Mouse (Mus musculus) stomach, embryonic 16.5 days (tissue): ENCODE results near the gene Lonrf2. TPM values are rescaled to one million over a fixed set of nuclear protein-coding genes. Genes with fewer than 3 reads are reported as not detected.

Experiments used
- ATAC-seq: fragments of 200-750 bp; cut with Nextera tagmentation; 2 replicates; pipeline ENCODE4 v1.8.0; 2017; ENCODE audit warnings: moderate number of reproducible peaks, moderate TSS enrichment; ENCODE audit not compliant: insufficient read depth, low FRiP score
- H3K27ac ChIP-seq: fragments of 300-500 bp; sonication (generic); 2 replicates; pipeline ENCODE4 v1.5.1; 2014; ENCODE audit warnings: low read length
- H3K27me3 ChIP-seq: fragments of 300-500 bp; sonication (generic); 2 replicates; pipeline ENCODE4 v1.6.1; 2014; ENCODE audit warnings: low read length, control low read depth, mixed read lengths; ENCODE audit not compliant: control insufficient read depth, insufficient read depth
- H3K36me3 ChIP-seq: fragments of 300-500 bp; sonication (generic); 2 replicates; pipeline ENCODE4 v1.6.1; 2014; ENCODE audit warnings: low read length; ENCODE audit not compliant: control insufficient read depth, insufficient read depth
- H3K4me1 ChIP-seq: fragments of 300-500 bp; sonication (generic); 2 replicates; pipeline ENCODE4 v1.6.1; 2014; ENCODE audit warnings: low read length, control low read depth, mixed read lengths; ENCODE audit not compliant: control insufficient read depth, insufficient read depth
- H3K4me2 ChIP-seq: fragments of 300-500 bp; sonication (generic); 2 replicates; pipeline ENCODE4 v1.6.1; 2014; ENCODE audit warnings: low read depth, low read length, mixed read lengths
- H3K4me3 ChIP-seq: fragments of 300-500 bp; sonication (generic); replicated peaks from 2 replicates; pipeline ENCODE4 v1.5.1; 2014; ENCODE audit warnings: mild to moderate bottlenecking, low read length
- H3K9ac ChIP-seq: fragments of 300-500 bp; sonication (generic); 2 replicates; pipeline ENCODE4 v1.6.1; 2014; ENCODE audit warnings: low read length
- H3K9me3 ChIP-seq: fragments of 300-500 bp; sonication (generic); replicated peaks from 2 replicates; pipeline ENCODE4 v1.6.1; 2016; ENCODE audit warnings: low read length, control low read depth; ENCODE audit not compliant: control insufficient read depth
- whole genome bisulfite sequencing: fragments of 180-500 bp; shearing (Covaris S2); extraction: QIAGEN DNeasy Blood & Tissue Kit; methylation state at CpG from one replicate; pipeline ENCODE4 v1.1.7; 2014; 5-methylcytosine and 5-hydroxymethylcytosine counted together
- polyA plus RNA-seq: library from polyadenylated mRNA; unstranded; fragments of >200 nt; fragmentation: Nextera tagmentation; extraction: Ambion mirVana; gene quantifications from 2 replicates; pipeline ENCODE4 v1.2.1, GENCODE M21; 2015

Lonrf2 gene
- polyA plus RNA-seq, 1 experiment from 2014 or later: 0.76 TPM

DNA sequence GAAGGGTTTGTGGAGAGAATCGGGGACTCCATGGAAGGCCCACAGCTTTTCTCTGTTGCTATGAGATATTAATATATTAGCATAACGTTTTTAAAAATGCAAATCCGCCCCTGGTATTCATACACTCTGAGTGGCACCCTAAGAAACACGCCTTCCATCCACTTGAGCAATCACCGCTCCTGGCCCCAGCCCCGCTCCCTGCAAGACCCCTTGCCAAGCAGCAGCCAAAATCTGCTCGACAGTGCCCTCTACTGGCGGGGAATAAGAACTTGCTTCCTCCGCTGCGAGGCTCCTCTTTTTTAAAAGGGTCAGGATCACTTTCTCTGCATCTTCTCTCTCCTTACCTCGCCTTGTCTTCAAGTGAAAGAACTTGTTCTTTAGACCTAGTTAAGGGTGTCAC lies 68.7 kb downstream of the Lonrf2 start:
- Histone ChIP-seq H3K4me2 (peak overlapping the region; percentile 44), H3K9ac (no peak overlapping the region), H3K36me3 (no peaks in the 10 kb centered on the region), H3K4me1 (0 out of 2 replicates have a peak, but pooled peaks cover 7% of the 10 kb centered on the region), H3K27ac (peak overlapping the region; percentile 71; the same call in 1 of the 2 replicates), H3K9me3 (no peaks in the 10 kb centered on the region), H3K27me3 (no peaks in the 10 kb centered on the region), H3K4me3 (peak overlapping the region; percentile 32)
- ATAC-seq: no peak
- WGBS: 10% methylated on average over 11 of the region's 11 CpGs

DNA sequence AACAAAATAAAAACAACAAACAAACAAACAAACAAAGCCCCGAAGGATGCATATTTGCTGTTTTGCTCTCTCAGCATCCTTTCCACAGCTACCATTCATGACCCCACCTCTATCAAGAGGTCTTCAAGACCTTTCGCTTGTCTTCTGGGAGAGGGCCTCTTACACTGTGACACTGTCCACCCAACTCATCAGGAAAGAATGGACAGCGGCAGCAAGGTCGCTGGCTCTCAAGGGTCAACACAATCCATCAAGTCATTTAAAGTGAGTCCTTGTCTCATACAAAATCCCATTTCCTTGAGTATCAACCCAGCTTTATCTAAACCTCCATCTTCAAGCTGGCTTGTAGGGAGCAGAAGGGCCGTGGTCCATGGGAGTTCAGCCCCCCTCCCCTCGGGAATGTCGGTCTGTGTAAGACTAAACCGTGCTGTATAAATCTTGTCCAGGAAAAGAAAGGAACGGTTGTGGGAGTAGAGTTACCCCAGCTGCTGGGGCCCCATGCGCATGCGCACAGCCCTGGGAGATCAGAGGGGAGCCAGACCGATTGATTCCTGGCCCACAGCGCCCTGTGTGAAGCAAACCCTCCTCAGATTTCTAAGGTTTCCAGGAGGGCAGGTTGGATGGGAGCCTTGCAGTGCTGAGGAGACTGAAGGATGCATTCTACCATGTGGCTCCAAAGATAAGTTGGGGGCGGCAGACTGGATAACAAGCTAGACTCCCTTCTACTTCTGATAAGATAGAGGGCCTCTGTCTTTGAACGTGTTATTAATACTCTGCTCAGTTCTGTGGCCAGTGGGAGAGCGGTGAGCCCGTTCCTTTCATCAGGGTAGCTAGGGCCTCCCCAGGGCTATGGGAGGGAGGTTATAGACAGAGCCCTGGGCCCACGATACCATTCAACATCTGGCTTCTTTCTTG lies 69.6 kb downstream of the Lonrf2 start:
- 24% methylated on average over 18 of the region's 18 CpGs for WGBS
- Histone ChIP-seq H3K4me3 (peak overlapping the region; percentile 32), H3K9me3 (no peaks in the 10 kb centered on the region), H3K36me3 (no peaks in the 10 kb centered on the region), H3K27me3 (no peaks in the 10 kb centered on the region), H3K4me1 (0 out of 2 replicates have a peak, but pooled peaks cover 7% of the 10 kb centered on the region), H3K4me2 (peak overlapping the region; percentile 44), H3K27ac (peak overlapping the region; percentile 71), H3K9ac (peak overlapping the region; percentile 46)
- peak; percentile 84 for ATAC-seq

DNA sequence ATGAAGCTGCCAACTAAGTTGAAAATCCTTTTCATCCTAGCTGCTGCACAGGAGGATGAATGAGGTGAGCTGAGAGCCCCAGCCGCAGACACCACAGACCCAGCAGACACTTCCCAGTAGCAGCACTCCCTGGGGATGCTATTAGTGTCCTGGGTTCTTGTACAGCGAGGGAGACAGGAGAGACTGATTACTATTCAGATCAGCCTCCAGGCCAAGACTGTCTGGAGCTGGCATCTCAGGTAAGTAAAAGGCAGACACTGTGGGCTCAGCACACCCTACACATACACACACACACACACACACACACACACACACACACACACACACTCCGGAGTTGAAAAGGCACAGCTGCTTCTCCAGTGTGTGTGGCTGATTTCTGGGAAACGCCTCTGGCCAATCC lies 70.3 kb downstream of the Lonrf2 start:
- no peak for ATAC-seq
- no peak overlapping the region for H3K9ac ChIP-seq
- no peaks in the 10 kb centered on the region for H3K36me3 ChIP-seq
- WGBS: 48% methylated on average over 4 of the region's 4 CpGs
- no peak overlapping the region for H3K4me3 ChIP-seq
- H3K9me3 ChIP-seq: no peaks in the 10 kb centered on the region
- H3K4me2 ChIP-seq: no peak overlapping the region
- no peak overlapping the region for H3K27ac ChIP-seq
- H3K4me1 ChIP-seq: 0 out of 2 replicates have a peak, but pooled peaks cover 7% of the 10 kb centered on the region
- H3K27me3 ChIP-seq: no peaks in the 10 kb centered on the region

DNA sequence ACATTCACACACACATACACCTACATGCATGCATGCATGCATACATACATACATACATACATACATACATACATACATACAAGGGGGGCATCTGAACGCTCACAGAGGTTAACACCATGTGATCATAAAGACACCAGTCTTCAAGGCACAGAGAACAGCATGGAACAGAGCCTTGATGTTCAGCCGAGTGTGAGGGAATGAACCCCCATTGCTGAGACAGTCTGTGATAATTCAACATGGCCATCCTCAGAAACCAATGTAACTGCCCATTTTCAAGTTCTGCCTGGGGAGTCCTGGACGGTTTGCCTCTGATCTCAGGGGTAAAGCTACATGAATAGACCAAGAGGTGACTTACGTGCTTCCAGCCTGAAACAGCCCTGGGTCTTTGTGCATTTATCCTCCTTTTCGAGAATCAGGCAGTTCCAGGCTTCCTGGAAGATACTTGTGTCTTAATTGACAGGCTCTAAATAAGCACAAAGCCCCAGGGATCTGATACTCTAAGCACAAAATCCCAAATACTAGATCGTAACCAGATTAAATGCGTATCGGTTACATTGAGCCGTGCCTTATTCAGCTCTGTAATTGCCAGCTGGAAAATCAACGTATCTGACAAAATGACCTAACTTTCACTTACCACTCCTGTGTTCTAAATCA lies 72.4 kb downstream of the Lonrf2 start:
- H3K27ac ChIP-seq: no peak overlapping the region
- 0 out of 2 replicates have a peak, but pooled peaks cover 7% of the 10 kb centered on the region for H3K4me1 ChIP-seq
- H3K4me3 ChIP-seq: no peak overlapping the region
- H3K27me3 ChIP-seq: no peaks in the 10 kb centered on the region
- no peak for ATAC-seq
- no peaks in the 10 kb centered on the region for H3K9me3 ChIP-seq
- H3K36me3 ChIP-seq: no peaks in the 10 kb centered on the region
- WGBS: 68% methylated on average over 10 of the region's 10 CpGs
- H3K9ac ChIP-seq: no peak overlapping the region; the same call in 1 of the 2 replicates
- H3K4me2 ChIP-seq: no peak overlapping the region

DNA sequence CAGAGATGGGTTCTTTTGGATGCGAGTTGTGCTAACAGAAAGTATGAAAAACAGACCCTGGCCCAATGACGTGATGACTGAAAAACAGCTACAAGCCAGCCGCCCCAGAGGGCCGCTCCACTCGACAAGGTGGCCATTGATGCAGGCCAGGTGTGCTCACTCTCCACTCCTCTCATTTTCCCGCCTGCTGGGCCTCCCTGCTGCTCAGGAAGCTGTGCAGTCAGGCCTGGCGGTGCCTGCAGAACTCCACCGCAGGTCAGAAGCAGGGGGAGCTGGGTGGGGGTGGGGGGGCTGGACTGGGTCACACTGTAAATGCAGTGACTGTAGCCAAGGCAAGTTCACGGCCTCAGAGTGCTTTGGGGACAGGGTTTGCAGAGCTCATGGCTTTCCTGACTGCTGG lies 76.1 kb downstream of the Lonrf2 start:
- no peaks in the 10 kb centered on the region for H3K27me3 ChIP-seq
- no peak overlapping the region for H3K9ac ChIP-seq
- no peak overlapping the region for H3K4me3 ChIP-seq
- H3K4me2 ChIP-seq: no peak overlapping the region
- H3K27ac ChIP-seq: no peak overlapping the region
- 36% methylated on average over 9 of the region's 9 CpGs for WGBS
- no peaks in the 10 kb centered on the region for H3K9me3 ChIP-seq
- H3K4me1 ChIP-seq: no peaks in the 10 kb centered on the region; the same call in 1 of the 2 replicates
- no peaks in the 10 kb centered on the region for H3K36me3 ChIP-seq
- no peak for ATAC-seq

DNA sequence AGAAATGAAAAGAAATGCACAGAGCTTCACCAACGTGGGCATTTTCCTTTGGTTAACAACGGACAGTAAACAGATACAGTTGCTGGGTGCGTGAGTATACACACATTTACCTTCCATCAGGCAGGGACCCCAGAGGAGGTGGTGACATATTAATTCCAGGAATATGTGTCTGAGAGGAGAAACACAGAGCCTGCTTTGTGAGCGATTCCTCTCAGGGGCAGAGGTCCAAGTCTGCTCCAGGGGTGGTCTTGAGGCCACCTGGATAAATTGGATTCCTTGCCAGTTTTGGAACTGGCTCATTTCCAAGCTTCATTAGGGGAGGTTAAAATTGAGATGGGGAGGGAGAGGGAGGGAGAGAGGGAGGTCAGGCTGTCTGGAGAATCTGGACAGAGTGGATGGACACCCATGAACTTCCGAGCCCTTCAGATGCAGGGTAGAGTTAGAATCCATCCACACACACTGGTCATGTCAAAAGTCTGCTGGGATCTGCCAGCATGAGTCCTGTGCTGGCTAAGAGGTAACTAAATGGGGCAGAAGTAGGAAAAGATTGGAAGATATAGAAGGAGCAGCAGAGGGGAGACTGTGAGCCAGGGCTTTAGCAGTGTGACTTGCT lies 78.6 kb downstream of the Lonrf2 start:
- H3K36me3 ChIP-seq: no peaks in the 10 kb centered on the region
- no peak overlapping the region for H3K9ac ChIP-seq
- no peak overlapping the region for H3K27ac ChIP-seq
- H3K4me3 ChIP-seq: no peak overlapping the region
- no peaks in the 10 kb centered on the region; the same call in 1 of the 2 replicates for H3K4me1 ChIP-seq
- 52% methylated on average over 5 of the region's 5 CpGs for WGBS
- H3K27me3 ChIP-seq: no peaks in the 10 kb centered on the region
- H3K4me2 ChIP-seq: no peak overlapping the region
- no peak for ATAC-seq
- no peaks in the 10 kb centered on the region for H3K9me3 ChIP-seq

DNA sequence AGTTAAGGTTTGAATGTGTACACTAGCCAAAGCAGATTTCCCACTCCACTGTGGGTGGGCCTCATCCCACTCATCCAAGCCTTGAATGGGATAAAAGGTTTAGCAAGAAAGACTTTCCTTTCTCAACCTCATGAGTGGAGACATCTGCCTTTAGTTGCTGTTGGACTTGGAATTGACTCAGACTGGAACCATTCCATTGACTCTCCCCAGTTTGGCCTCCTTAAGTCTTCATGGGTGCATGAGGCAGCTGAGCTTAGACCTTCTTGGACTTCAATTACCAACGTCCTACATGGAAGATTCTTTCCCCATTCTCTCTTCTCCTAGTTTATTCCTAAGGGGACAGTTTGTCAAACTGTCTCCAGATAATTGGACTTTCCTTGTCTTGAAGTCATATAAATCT lies 92.6 kb downstream of the Lonrf2 start:
- Histone ChIP-seq H3K4me1 (no peaks in the 10 kb centered on the region), H3K27me3 (no peaks in the 10 kb centered on the region), H3K9ac (no peak overlapping the region), H3K36me3 (no peaks in the 10 kb centered on the region), H3K4me3 (no peak overlapping the region), H3K4me2 (no peak overlapping the region), H3K27ac (no peak overlapping the region), H3K9me3 (no peaks in the 10 kb centered on the region)
- peak; percentile 83 for ATAC-seq
- 35% methylated on average over 1 of the region's 1 CpGs for WGBS
